Mouse (Mus musculus) left cerebral cortex, postnatal 10 days (tissue): Measurements from ENCODE around the gene Mertk. TPM values are rescaled to one million over a fixed set of nuclear protein-coding genes. Genes with fewer than 3 reads are reported as not detected.
A peak's percentile ranks its signal among the peaks of the same experiment; 100 is the strongest.

Experiments used
- DNase-seq, 2 experiments: peaks; one replicate each; pipeline ENCODE4 v3.0.0; 2021 to 2022; ENCODE audit warnings: low spot score in 2 of 2, mixed read lengths in 1 of 2; ENCODE audit errors: extremely low spot score in 1 of 2
- intact Hi-C: fragments of 180-260 bp; cut with DNase I; formaldehyde crosslinking; loops from one replicate; pipeline ENCODE4 v1.15.1; 2025
- total RNA-seq, 2 experiments: library from RNA; stranded (reverse); gene quantifications; 2 replicates each; pipeline ENCODE4 v1.2.3; 2021

Gene Mertk
- total RNA-seq, 2 experiments from 2014 or later: 10.4 to 23.6 TPM

DNA sequence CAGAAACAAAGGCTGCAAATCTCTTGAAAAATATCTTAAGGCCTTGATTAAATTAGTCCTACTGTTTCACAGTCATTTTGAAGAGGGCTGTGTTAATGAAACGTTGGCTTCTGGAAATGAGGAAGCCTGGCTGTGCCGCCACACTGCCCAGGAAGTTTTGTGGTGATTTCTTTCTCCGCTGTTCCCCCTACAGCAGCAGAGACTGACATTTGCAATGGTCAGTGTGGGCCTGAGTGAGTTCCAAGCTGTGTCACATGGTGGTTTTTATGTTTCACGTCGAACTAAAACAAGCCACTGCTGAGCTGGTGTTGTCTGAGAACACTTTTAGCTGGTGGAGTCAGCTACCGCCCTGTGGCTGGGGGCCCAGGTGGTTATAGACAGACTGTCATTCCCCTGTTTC is 97.7 kb downstream of the Mertk start:
- DNase-seq: no peak
- intact Hi-C loops: no loop called here

DNA sequence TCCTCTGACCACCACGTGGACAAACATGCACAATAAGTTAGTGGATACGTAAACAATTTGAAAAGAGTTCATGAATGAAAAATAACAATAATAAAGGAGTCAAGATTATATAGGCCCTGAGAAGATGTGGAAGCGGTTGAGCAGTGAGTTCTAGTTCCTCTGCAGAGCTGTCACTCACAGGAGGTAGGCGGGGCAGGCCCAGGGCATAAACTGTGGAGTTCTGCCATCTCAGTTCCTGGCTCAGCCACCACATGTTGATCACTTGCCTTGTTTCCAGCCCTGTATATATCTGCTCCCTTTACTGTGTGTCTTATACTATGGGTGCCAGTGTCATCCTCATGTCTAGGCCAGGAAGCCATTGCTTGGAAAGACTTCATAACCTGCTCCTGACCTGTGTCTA is 104.7 kb downstream of the Mertk start:
- no peak for DNase-seq
- intact Hi-C loops: no loop called here

DNA sequence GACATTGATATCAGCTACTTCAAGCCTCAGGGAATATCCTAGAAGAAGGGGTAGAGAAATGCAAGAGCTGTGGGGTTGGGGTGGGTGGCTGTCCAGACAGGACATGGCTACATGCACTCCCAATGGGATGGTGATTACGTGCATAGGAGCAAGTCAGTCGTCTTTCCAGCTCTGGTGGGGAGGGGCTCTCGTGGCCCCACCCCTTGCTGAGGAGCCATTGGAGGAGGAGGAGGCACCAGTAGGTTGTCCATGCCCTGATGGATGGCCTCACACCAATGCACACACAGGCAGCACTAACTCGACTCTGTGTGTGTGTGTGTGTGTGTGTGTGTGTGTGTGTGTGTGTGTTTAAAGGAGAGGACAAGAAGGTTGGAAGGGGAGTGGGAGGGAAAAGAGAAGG is 106.6 kb downstream of the Mertk start:
- no peak for DNase-seq

DNA sequence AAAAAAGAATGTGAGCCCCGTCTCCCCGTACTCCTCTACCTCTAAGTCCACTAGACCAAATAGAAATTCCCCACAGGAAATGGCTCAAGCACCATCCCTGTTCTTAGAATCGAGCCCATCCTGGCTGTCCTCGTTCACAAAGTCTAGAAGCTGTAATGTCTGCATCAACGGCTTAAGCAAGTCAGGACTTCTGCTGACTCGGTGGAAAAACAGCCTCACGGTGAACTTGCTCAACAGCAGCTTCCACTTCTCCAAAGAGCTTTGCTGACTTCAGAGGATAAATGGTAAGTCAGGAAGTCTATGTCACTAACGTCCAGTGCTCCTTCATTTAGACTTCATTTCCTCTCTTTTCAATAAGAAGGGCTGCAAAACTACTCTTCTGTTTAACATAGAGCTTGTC is 107.8 kb downstream of the Mertk start:
- peak in 1 of 2 experiments; percentile 37 for DNase-seq

More for the DNA sequence above, 106.6 kb downstream of the Mertk start:
- intact Hi-C loops: no loop called here

DNA sequence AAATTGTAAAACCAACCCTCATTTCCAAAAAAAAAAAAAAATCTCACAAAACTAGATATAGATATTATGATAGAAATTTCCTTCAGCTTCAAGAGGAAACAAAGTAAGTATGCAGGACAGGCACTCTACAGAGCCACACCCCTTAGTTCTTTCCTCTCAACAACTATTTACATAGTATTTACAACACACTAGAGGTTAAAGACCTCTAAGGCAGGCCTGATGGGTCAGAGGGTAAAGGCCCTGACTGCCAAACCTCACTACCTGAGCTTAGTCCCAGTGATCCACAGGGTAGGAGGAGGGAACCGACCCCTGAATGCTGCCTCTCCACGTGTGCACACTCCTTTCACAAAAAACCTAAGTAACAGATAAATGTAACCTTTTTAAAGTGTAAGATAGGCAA is 114.0 kb downstream of the Mertk start:
- DNase-seq: no peak

More for the DNA sequence above, 107.8 kb downstream of the Mertk start:
- intact Hi-C loops: no loop called here

DNA sequence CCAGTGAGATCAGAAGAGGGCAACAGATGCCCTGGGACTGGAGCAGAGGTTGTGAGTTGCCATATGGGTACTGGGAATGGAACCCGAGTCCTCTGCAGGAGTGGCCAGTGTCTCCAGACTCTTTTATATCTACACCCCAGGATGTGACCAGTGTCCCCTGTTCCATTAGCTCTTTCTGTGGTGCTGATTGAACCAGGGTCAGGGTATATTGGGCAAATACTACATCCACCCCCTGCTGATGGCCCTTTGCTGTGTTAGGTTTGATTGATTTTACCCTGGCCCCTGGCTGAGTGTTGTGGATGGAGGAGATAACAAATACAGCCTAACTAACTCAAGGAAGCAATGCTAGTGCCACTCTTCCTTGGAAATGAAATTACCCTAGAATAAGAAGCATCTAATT is 117.6 kb downstream of the Mertk start:
- DNase-seq: no peak

More for the DNA sequence above, 114.0 kb downstream of the Mertk start:
- intact Hi-C loops: no loop called here

DNA sequence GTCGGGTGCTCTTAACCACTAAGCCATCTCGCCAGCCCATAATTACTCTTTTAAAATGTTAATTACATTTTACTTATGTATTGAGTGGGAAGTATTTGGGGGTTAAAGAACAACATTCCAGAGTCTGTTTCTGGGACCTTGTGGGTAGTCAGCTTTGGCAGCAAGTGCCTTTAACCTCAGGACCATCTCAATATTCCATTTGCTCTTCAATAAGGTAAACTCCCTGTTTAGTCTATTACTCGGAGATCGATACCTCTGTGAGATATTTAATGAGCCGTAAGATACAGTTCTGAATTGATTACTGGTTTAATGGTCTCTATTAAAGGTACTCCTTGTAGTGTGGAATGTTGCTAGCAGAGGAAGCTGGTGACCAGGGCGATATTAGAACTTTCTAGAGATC is 118.2 kb downstream of the Mertk start:
- intact Hi-C loops: loop anchor here (1.0 kb wide), 1 partner anchor 119 kb away; the partner anchor contains the start of gene Mertk
- DNase-seq: no peak

More for the DNA sequence above, 117.6 kb downstream of the Mertk start:
- intact Hi-C loops: no loop called here

DNA sequence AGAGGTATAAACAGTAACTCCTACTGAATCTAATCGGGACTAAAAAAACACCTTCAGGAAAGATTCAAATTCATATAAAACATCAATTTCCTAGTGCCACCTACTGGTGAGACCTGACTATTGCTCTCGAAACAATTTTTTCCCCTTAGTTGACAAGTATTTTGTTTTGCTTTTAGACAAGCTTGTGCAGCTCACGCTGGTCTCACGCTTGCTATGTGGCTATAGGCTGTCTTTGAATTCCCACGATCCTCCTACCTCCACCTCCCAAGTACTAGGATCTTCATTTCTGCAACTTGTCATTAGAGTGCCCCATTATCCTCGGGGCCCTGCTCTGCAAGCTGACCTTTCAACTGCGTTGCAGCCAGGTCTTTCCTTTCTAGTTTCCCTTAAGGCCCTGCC is 118.6 kb downstream of the Mertk start:
- DNase-seq: peak in 1 of 2 experiments; percentile 82
- intact Hi-C loops: loop anchor here (1.0 kb wide), 1 partner anchor 119 kb away; the partner anchor contains the start of gene Mertk

DNA sequence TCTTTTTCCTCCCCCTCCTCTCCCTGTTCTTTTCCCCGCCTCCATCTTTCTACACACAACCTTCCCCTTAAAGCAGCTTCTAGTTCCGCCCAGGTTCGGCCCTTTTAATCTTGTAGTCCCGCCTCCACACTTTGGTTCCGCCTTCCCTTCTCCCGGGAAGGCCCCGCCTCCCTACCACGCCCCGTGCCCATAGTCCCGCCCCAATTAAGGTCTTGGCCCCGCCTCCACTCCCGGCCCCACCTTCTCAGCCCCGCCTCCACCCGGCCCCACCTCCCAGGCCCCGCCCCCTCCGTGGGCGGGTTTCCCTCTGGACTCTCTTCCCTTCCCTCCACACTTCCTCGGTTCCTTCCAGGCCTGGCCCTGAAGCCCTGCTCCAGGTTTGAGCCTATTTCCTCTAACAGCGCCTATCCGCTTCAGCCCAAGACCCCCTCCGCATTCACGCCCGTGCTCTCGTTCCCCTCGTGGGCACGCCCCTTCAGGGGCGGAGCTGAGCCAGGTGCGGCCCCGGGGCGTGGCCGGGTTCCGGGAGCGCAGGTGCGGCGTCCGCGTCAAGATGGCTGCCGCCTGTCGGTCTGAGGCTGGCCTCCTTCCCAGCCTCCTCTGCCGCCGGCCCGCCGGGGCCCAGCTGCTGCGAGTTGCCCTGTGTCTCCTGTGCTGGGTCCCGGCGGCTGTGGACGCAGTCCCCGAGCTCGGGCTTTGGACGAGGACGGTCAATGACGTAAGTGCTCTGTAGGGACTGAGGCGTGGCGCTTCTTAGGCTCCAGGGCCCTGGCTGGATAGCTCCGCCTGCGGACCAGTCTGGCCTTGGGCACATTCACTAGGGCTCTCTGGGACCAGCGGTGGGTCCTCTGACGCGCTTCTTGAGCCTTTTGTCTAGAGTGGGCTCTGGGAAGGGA is 119.3 kb downstream of the Mertk start, which contains the start of gene Tmem87b:
Gene Tmem87b, plus strand, starts transcription at position 333 of the 896 bp plus-strand sequence.
- intact Hi-C loops: loop anchor here (1.0 kb wide), 1 partner anchor 120 kb away; the partner anchor contains the start of gene Mertk

DNA sequence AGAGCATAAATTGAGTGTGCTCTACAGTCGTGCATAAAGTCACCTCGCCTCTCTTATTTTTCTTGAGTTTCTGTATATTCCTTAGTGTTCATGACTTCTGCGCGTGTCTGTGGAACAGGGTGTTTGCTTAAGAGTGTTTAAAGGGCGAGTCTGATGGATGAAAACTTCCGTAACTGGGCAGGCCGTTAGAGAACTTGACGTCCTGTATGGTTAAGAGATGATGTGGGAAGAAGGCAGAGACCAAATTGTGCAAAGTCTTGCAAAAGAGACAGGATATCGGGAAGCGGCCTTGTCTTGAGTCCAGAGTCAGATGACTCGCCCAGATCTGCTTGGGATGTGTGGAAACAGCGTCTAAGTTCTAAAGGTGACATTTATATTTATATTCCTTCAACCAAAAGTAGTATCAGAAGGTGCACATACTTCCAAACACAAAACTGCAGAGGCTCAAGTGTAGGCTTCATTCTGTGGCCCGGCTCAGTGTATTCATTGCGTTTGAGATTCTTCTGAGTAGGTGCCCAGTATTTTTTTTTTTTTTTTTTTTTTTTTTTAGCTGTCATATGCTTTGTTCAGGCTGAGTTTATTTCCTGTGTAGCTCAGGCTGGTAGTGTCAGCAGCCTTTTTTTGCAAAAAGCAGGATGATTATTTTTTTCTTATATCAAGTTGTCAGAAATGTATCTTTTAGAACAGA is 120.3 kb downstream of the Mertk start:
- DNase-seq: peak in 1 of 2 experiments; percentile 10
- intact Hi-C loops: no loop called here

More for the DNA sequence above, 119.3 kb downstream of the Mertk start, which contains the start of gene Tmem87b:
- peak; percentile 94 to 95 for DNase-seq

DNA sequence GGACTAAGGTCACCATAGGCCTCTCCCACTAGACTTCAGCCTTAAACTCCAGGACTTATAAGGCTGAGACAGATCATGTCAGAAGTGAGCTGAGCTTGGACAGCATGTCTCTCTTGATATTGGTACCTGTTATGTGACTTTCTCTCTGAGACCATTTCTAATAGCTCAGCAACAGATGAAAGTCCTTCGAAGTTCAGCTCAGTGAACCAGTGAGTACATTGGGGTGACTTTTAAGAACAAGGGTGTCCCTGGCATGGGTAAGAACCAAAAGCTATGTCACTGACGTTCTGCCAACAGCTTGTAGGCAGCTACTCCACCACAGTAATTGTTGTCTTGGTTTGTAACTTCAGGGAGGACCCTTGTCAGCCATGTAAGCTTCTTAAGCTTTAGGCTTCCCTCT is 121.9 kb downstream of the Mertk start:
- intact Hi-C loops: no loop called here
- no peak for DNase-seq

DNA sequence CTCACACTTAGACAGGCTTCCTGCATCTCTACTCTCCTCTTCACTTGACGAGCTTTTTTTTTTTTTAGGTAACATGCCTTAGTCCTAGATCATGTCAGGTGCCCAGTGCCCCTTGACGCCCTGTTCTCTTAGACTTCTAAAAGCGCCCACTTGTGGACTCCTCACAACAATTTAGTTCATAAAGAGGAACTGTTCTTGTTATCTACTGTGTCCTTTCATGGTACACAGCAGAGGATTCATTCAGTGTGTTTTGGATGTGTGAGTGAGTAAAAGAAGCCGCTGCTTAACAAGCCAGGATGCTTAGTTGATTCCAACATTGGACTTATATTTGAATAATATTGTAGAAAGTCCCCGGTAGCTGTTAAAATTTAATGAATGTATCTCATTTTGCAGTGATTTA is 125.1 kb downstream of the Mertk start:
- no peak for DNase-seq
- intact Hi-C loops: no loop called here

DNA sequence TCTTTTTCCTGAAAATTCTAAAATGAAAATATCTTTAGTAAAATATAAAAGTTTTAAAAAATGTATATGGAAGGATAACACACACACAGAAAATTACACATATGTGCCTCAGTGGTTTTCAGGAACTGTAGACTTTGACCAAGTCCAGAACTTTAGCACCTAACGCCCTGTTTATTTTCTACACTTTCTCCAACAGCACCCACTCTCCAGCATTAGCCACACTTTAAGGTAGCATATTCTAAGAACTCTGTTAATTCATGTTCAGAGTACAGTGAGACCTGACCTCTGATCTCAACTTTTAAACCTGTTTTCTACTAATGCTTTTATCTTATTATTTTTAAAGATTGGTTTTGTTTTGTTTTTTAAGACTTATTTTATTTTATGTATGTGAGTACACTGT is 129.0 kb downstream of the Mertk start:
- DNase-seq: no peak
- intact Hi-C loops: no loop called here

DNA sequence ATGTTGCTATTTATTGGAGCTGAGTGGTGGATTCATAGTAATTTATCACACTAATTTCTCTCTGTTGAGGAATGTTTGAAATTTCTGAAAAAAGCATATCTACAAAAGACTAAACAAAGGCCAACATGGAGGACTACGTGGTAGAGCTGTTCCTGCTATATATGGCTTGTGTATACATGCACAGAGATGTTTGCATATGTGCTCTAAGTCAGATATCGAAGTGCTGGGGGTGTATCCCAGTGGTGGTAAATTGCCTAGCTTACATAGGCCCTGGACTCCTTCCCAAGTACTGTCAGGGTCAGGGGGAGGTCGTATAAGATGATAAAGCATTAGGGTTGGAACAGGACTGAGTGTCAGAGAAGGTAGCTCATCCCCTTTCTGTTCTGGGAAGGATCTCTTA is 133.9 kb downstream of the Mertk start:
- intact Hi-C loops: no loop called here
- no peak for DNase-seq

DNA sequence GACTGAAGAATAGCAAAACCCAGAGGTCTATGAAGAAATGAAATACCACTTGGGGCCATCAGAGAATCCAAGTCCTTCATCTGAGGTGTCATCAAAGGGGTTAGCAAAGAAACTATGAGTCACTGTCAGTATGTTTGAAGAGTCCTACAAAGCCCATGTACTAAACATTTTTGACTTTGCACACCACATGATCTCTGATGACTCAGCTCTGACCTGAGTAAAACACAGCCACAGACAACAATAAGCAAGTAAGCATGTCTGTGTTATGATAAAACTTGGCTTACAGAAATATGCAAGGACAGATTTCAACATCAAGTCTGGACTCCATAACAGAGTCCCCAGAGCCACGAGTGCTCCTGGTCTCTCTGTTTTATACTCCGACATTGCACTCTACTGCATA is 134.3 kb downstream of the Mertk start:
- DNase-seq: no peak
- intact Hi-C loops: no loop called here

DNA sequence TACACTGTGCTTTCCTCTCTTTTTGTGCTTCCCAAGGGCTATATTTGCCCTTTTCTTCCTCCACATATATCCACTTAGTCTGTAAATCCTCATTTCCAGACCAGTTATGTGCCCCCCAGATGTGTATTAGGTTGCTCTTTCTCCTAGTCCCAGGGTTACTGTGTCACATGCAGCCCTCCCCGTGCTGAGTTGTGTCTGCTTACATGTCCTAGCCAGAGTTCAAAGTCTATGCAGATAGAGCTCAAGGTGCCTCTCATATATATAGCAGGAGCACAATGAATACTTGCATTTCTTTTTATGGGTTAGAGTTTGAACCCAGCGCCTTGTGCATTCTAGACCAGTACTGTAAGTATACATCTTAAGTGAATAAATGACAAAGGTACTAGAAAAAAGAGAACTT is 134.7 kb downstream of the Mertk start:
- intact Hi-C loops: no loop called here
- DNase-seq: no peak

DNA sequence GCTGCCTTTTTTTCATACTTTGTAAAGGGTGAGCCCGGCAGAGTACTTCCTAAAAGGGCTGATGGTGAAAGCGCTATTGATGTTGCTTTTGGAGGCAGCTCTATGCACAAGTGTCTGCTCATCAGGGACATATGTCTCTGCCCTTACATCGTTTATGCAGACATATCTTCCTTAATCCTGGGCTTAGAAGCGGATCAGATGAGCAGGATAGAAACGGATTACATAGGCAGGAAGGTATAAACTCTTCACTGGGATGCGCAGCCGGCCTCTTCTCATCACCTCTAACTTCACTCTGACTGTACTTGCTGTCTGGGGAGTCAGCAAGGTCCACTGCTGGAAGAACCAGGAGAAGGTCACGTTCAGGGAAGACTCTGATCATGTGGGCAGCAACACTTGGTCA is 138.8 kb downstream of the Mertk start:
- intact Hi-C loops: no loop called here
- DNase-seq: no peak

DNA sequence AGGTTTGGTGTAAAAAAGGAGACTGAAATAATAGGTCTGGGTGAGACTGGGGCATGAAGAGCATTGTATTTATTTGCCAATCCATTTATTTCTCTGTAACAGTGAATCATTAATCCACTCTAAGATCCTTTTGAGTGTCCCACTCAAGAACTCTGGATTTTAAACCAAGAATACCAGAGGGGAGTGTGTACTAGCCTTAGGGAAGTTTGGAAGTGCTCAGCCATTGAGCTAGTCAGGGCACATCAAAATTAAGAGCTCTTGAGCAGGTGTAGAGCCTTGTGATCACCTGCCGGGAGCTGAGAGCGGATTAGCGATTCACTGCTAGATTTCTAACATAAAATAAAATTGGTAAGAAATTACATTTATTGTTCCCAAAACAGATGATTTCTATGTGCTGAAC is 139.9 kb downstream of the Mertk start:
- intact Hi-C loops: no loop called here
- DNase-seq: no peak

DNA sequence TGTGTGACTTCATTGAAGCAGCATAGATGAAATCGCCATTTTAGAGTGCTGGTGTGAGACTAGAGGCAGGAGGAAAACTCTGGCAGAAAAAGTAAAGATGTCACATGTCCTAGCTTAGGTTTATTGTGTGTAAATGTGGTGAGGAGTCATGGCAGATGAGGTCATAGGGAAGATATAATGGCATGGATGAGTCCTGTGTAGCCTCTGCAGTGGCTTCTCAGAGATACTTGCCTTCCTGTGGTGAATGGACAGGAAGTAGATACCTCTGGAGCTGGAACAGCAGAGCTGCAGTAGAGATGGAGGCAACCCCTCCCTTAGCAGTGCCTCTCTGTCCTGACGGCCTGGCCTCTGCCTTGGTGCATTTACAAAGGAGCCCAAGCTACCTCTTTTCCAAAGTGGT is 140.7 kb downstream of the Mertk start:
- intact Hi-C loops: no loop called here
- DNase-seq: no peak

DNA sequence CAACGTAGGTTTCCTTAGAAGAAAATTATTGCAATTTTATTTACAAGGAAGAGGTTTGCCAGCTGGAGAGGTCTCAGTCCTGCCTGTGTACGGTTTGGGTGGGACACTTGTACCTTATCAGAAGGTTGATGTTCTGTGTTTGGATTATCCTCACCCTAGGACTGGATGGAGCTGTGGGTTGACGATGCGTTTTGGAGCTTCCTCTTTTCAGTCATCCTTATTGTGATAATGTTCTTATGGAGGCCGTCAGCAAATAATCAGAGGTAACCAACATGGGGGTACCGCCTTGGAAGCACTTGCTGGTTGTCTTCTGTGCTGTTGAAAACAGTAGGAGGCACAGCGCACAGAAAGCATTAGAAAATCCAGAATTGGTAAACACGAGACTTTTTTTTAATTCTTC is 143.7 kb downstream of the Mertk start:
- DNase-seq: no peak
- intact Hi-C loops: no loop called here
